Mouse (Mus musculus) CH12.LX (cell line): ENCODE measurements around the gene Wnt9a. TPM values are rescaled to one million over a fixed set of nuclear protein-coding genes. Genes with fewer than 3 reads are reported as not detected.
A peak's percentile ranks its signal among the peaks of the same experiment; 100 is the strongest.
"Not testable (repeated sequence)": the region's sequence is repeated elsewhere in the genome, so short reads cannot be mapped to it uniquely, and the experiment has no call there.

Experiments used
- DNase-seq: peaks from one replicate; pipeline ENCODE4 v3.0.0-alpha.2; 2013; ENCODE audit errors: extremely low read depth
- H3K27ac ChIP-seq: 2 replicates; pipeline ENCODE4 v1.5.1; 2012; ENCODE audit warnings: low read depth, mild to moderate bottlenecking, control low read depth, moderate library complexity; ENCODE audit not compliant: insufficient read depth
- H3K27me3 ChIP-seq: replicated peaks from 2 replicates; pipeline ENCODE3; 2012; ENCODE audit warnings: inconsistent platforms
- H3K36me3 ChIP-seq, 2 experiments: replicated peaks in 1 of 2; 2 replicates each; pipeline versions ENCODE3 to v1.6.1; 2012; ENCODE audit warnings: inconsistent platforms in 1 of 2, low read length in 1 of 2, mild to moderate bottlenecking in 1 of 2, mixed read lengths in 1 of 2, moderate library complexity in 1 of 2; ENCODE audit not compliant: control insufficient read depth in 1 of 2, insufficient read depth in 1 of 2
- H3K4me1 ChIP-seq, 2 experiments: 2 replicates each; pipeline ENCODE4 v1.6.1; 2012; ENCODE audit warnings: inconsistent platforms in 1 of 2, moderate library complexity in 1 of 2; ENCODE audit not compliant: insufficient read depth in 2 of 2, control insufficient read depth in 1 of 2
- H3K4me2 ChIP-seq: 2 replicates; pipeline ENCODE4 v1.6.1; 2012; ENCODE audit warnings: low read depth, mild to moderate bottlenecking, control low read depth; ENCODE audit not compliant: poor library complexity, insufficient read depth, severe bottlenecking
- H3K4me3 ChIP-seq, 3 experiments: fragments of 150-350 bp in 1 of 3; sonication (generic) in 1 of 3; replicated peaks in 1 of 3; 2 replicates each; pipeline versions ENCODE3 to v1.5.1; 2011 to 2012; ENCODE audit warnings: low read depth in 2 of 3, low read length in 2 of 3, mild to moderate bottlenecking in 2 of 3, moderate library complexity in 2 of 3, control low read depth in 1 of 3, improper control_type of control experiment in 1 of 3, inconsistent platforms in 1 of 3, mixed read lengths in 1 of 3; ENCODE audit not compliant: poor library complexity in 1 of 3
- H3K79me2 ChIP-seq: replicated peaks from 2 replicates; pipeline ENCODE4 v1.6.1; 2012; ENCODE audit warnings: mild to moderate bottlenecking, moderate library complexity; ENCODE audit not compliant: control insufficient read depth, poor library complexity, insufficient read depth, severe bottlenecking; ENCODE audit errors: extremely low read depth
- H3K9ac ChIP-seq: 2 replicates; pipeline ENCODE4 v1.6.1; 2012; ENCODE audit warnings: low read depth, mild to moderate bottlenecking, control low read depth, moderate library complexity; ENCODE audit not compliant: insufficient read depth
- H3K9me3 ChIP-seq: replicated peaks from 2 replicates; pipeline ENCODE3; 2012; ENCODE audit warnings: low read length, inconsistent platforms, mixed read lengths
- BHLHE40 ChIP-seq: IDR thresholded peaks from 2 replicates; pipeline ENCODE4 v1.6.1; 2011; ENCODE audit warnings: mild to moderate bottlenecking, low read depth, low read length, improper control_type of control experiment
- EP300 ChIP-seq: IDR thresholded peaks from 2 replicates; pipeline ENCODE4 v1.6.1; 2011; ENCODE audit warnings: low read length, improper control_type of control experiment
- JUN ChIP-seq: IDR thresholded peaks from 2 replicates; pipeline ENCODE4 v1.6.1; 2011; ENCODE audit warnings: low read depth, mild to moderate bottlenecking, low read length, improper control_type of control experiment, moderate library complexity; ENCODE audit not compliant: insufficient read depth
- JUND ChIP-seq: conservative IDR thresholded peaks from 2 replicates; pipeline ENCODE4 v1.6.1; 2011; ENCODE audit warnings: low read depth, low read length, improper control_type of control experiment
- MAX ChIP-seq: IDR thresholded peaks from 2 replicates; pipeline ENCODE4 v1.6.1; 2011; ENCODE audit warnings: low read length, improper control_type of control experiment
- MEF2A ChIP-seq: IDR thresholded peaks from 2 replicates; pipeline ENCODE4 v1.6.1; 2014; ENCODE audit warnings: low read depth, mild to moderate bottlenecking, inconsistent platforms, low read length, improper control_type of control experiment, borderline replicate concordance
- MYC ChIP-seq: IDR thresholded peaks from 2 replicates; pipeline ENCODE4 v1.6.1; 2011; ENCODE audit warnings: low read depth, mild to moderate bottlenecking, improper control_type of control experiment, low read length
- NRF1 ChIP-seq: IDR thresholded peaks from 2 replicates; pipeline ENCODE4 v1.6.1; 2014; ENCODE audit warnings: low read depth, mild to moderate bottlenecking, inconsistent platforms, low read length, improper control_type of control experiment, moderate library complexity
- POLR2AphosphoS2 ChIP-seq: IDR thresholded peaks from 2 replicates; pipeline ENCODE4 v1.6.1; 2011; ENCODE audit warnings: low read depth, low read length, improper control_type of control experiment
- SMC3 ChIP-seq: IDR thresholded peaks from 2 replicates; pipeline ENCODE4 v1.6.1; 2011; ENCODE audit warnings: low read depth, low read length, improper control_type of control experiment
- TBP ChIP-seq: conservative IDR thresholded peaks from 2 replicates; pipeline ENCODE4 v1.6.1; 2011; ENCODE audit warnings: low read depth, low read length, improper control_type of control experiment
- TCF12 ChIP-seq: IDR thresholded peaks from 2 replicates; pipeline ENCODE4 v1.6.1; 2014; ENCODE audit warnings: low read depth, mild to moderate bottlenecking, inconsistent platforms, low read length, improper control_type of control experiment
- UBTF ChIP-seq: IDR thresholded peaks from 2 replicates; pipeline ENCODE4 v1.6.1; 2012; ENCODE audit warnings: low read depth, mild to moderate bottlenecking, inconsistent platforms, low read length, improper control_type of control experiment, moderate library complexity
- USF1 ChIP-seq: IDR thresholded peaks from 2 replicates; pipeline ENCODE4 v1.6.1; 2014; ENCODE audit warnings: low read depth, mild to moderate bottlenecking, inconsistent platforms, low read length, improper control_type of control experiment
- ZKSCAN1 ChIP-seq: IDR thresholded peaks from 2 replicates; pipeline ENCODE4 v1.6.1; 2012; ENCODE audit warnings: low read depth, inconsistent platforms, low read length, improper control_type of control experiment, borderline replicate concordance
- ZMIZ1 ChIP-seq: IDR thresholded peaks from 2 replicates; pipeline ENCODE4 v1.6.1; 2012; ENCODE audit warnings: low read depth, mild to moderate bottlenecking, inconsistent platforms, low read length, improper control_type of control experiment
- ZNF384 ChIP-seq: IDR thresholded peaks from 2 replicates; pipeline ENCODE4 v1.6.1; 2012; ENCODE audit warnings: low read depth, low read length, improper control_type of control experiment, inconsistent platforms
- dilution Hi-C: fragments of 300-500 bp; cut with MboI; formaldehyde crosslinking; loops from 2 replicates; pipeline ENCODE4 v1.14.3; 2020; ENCODE audit warnings: low sequenced_read_pairs; ENCODE audit not compliant: extremely low pct_unique_long_range_greater_than_20kb, extremely low pct_ligation_motif_present
- in situ Hi-C: fragments of 300-500 bp; cut with MboI; formaldehyde crosslinking; loops from 3 replicates; pipeline ENCODE4 v1.14.3; 2019; ENCODE audit warnings: low sequenced_read_pairs, low pct_ligation_motif_present, low pct_unique_long_range_greater_than_20kb, mixed read lengths
- polyA plus RNA-seq: library from polyadenylated mRNA; unstranded; fragments of >175 nt; gene quantifications from 2 replicates; pipeline ENCODE4 v1.2.1, GENCODE M21; 2012; ENCODE audit warnings: low read depth; ENCODE audit not compliant: insufficient read length
- total RNA-seq, 2 experiments: library from RNA; depleted of rRNA; stranded (reverse); fragments of 300-350 nt in 1 of 2; fragments of >200 nt in 1 of 2; gene quantifications; 2 replicates each; pipeline ENCODE4 v1.2.3; 2012 to 2014

Wnt9a gene
- total and polyA plus RNA-seq, 3 experiments = not detected

- H3K79me2 ChIP-seq, DNase-seq, H3K4me3 ChIP-seq, H3K9ac ChIP-seq, H3K27ac ChIP-seq, H3K27me3 ChIP-seq, H3K9me3 ChIP-seq, dilution Hi-C loops, H3K36me3 ChIP-seq, H3K4me2 ChIP-seq: not testable (repeated sequence)
- in situ Hi-C loops = loop anchor here (10.0 kb wide), 1 partner anchor 53 kb away; no protein-coding TSS in a partner anchor
- TF ChIP-seq TBP = peak; percentile 85
- H3K4me1 ChIP-seq = peaks cover 3 to 13% of the 10 kb centered on the region in 2 experiments
These were observed 61.2 kb downstream of the Wnt9a start for GRCm38 (mm10) chr11:59367955-59368354.

GRCm38 (mm10) chr11:59369848-59370247 lies 63.1 kb downstream of the Wnt9a start:
- peak; percentile 31 for DNase-seq
- Histone ChIP-seq H3K9ac (no peak overlapping the region), H3K27ac (no peak overlapping the region), H3K4me1 (peaks cover 3 to 13% of the 10 kb centered on the region in 2 experiments; a peak in 3 of 4 replicates), H3K4me2 (peak overlapping the region; percentile 22; the same call in 1 of the 2 replicates), H3K9me3 (no peaks in the 10 kb centered on the region), H3K4me3 (no peak overlapping the region), H3K27me3 (peaks cover 4% of the 10 kb centered on the region), H3K79me2 (no peaks in the 10 kb centered on the region), H3K36me3 (no peaks in the 10 kb centered on the region)
- TF ChIP-seq MEF2A (0 out of 2 replicates have a peak, but pooled peaks have one; percentile 18), SMC3 (no peak), UBTF (no peak), USF1 (no peak), BHLHE40 (peak; percentile 70), TBP (no peak), ZNF384 (no peak), JUND (0 out of 2 replicates have a peak, but pooled peaks have one; percentile 37), JUN (peak; percentile 59), MYC (peak; percentile 80), TCF12 (peak; percentile 29; the same call in 1 of the 2 replicates), POLR2AphosphoS2 (no peak), EP300 (0 out of 2 replicates have a peak, but pooled peaks have one; percentile 45), MAX (0 out of 2 replicates have a peak, but pooled peaks have one; percentile 52), ZKSCAN1 (no peak), ZMIZ1 (no peak), NRF1 (no peak)
- dilution Hi-C loops = no loop called here
- in situ Hi-C loops = loop anchor here (10.0 kb wide), 1 partner anchor 55 kb away; no protein-coding TSS in a partner anchor
